Mouse (Mus musculus): Measurements from ENCODE around the gene Med27. TPM values are rescaled to one million over a fixed set of nuclear protein-coding genes. Genes with fewer than 3 reads are reported as not detected.

The Med27 gene
- polyA plus RNA-seq, 1 experiment from 2014 or later = 65.9 TPM

DNA sequence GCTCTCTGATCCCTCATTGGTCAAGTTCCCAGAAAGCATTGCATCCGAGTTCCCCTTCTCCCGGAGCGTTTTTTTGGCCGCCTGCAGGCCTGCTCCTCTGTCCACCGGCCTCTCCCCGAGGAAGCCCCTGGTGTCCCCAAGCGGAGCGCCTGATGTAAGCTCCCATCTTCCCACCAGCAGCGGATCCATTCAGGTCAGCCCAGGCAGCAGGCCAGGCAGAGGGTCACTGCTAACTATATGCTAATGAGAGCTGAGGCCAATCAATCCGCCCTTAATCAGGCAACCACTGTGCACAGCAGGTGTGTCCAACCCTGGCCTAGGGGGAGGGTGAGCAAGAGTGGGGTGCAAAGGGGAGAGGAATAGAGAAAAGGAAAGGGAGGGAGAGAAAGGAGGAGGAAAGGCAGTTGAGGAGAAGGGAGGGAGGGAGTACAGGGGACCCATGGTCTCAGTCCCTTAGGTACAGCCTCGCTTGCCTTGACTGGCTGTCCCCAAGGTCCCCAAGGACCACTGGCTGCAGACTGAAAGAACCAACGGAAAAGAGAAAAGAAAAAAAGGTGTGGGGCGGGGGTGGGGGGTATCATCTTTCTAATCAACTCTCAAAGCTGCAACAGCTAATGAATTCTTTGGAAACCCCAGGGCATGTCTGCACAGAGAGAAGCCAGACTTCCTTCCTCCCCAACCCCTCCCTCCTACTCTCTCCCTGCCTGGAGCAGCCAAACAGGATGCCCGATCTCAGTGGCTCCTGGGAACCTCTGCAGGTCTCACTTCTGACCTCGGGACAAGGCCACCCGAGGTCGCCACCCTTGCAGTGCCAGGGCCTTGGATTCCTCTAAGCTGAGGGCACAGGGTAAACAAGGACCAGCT is 219.2 kb downstream of the Med27 start:
- peaks cover 9% of the 10 kb centered on the region for H3K4me1 ChIP-seq (replicated peaks; ENCODE audit: control insufficient read depth, insufficient read depth, low read length)
- H3K4me2 ChIP-seq (ENCODE audit: low read depth, low read length, severe bottlenecking) = peak overlapping the region; percentile 8; the same call in 1 of the 2 replicates
- no peaks in the 10 kb centered on the region for H3K36me3 ChIP-seq (ENCODE audit: control insufficient read depth, insufficient read depth, low read length)
- H3K27me3 ChIP-seq (ENCODE audit: control insufficient read depth, insufficient read depth, low read length) = no peaks in the 10 kb centered on the region
- H3K27ac ChIP-seq (ENCODE audit: low read depth, low read length) = no peak overlapping the region
- no peaks in the 10 kb centered on the region for H3K9me3 ChIP-seq (ENCODE audit: control insufficient read depth, low read length)
- 3% methylated on average over 17 of the region's 17 CpGs for WGBS
- H3K4me3 ChIP-seq (ENCODE audit: low read depth, low read length) = no peak overlapping the region
- ATAC-seq (replicated peaks; ENCODE audit: low FRiP score) = no peak
- DNase-seq (ENCODE audit: low spot score) = no peak
- no peak overlapping the region for H3K9ac ChIP-seq (ENCODE audit: low read length)

DNA sequence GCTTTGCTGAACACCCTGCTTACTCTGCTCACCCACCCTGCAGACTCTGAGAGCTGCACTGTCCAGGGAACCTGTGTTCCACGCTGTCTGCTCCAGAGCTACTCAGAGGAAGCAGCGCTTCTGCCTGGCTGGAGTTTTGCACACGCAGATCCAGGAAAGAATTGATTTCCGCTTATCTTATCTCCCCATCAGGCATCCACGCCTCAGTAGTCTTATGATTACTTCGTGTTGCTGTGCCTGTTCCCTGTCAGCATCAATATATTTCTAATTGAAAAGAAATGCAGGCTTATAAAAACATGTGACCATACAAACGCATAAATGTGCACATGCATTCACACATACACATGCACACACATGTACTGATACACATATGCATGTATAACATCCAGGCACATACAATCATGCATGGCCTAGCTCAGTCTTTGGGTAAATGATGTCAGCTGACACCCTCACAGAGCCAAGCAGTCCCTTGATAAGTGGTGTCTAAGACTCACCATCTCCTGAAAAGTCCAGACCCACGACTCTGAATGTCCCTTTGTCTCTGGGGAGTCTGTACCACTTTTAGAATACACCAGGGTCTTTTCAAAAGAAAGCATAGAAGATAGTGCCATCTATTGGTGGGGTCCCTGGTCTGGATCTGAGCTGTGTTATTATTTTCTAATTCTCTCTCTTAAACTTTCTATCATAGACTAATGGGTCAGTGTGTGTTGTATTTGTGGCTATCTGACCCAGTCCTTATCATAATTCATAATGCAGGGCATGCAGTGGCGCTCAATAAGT is 225.5 kb downstream of the Med27 start:
- DNase-seq (ENCODE audit: low spot score) = no peak
- H3K4me3 ChIP-seq (ENCODE audit: low read depth, low read length) = no peak overlapping the region
- no peak overlapping the region for H3K4me2 ChIP-seq (ENCODE audit: low read depth, low read length, severe bottlenecking)
- H3K9me3 ChIP-seq (ENCODE audit: control insufficient read depth, low read length) = no peaks in the 10 kb centered on the region
- H3K27me3 ChIP-seq (ENCODE audit: control insufficient read depth, insufficient read depth, low read length) = no peaks in the 10 kb centered on the region
- H3K27ac ChIP-seq (ENCODE audit: low read depth, low read length) = no peak overlapping the region
- 78% methylated on average over 9 of the region's 9 CpGs for WGBS
- peaks cover 6% of the 10 kb centered on the region for H3K4me1 ChIP-seq (replicated peaks; ENCODE audit: control insufficient read depth, insufficient read depth, low read length)
- no peak overlapping the region for H3K9ac ChIP-seq (ENCODE audit: low read length)
- no peaks in the 10 kb centered on the region for H3K36me3 ChIP-seq (ENCODE audit: control insufficient read depth, insufficient read depth, low read length)
- no peak for ATAC-seq (replicated peaks; ENCODE audit: low FRiP score)

DNA sequence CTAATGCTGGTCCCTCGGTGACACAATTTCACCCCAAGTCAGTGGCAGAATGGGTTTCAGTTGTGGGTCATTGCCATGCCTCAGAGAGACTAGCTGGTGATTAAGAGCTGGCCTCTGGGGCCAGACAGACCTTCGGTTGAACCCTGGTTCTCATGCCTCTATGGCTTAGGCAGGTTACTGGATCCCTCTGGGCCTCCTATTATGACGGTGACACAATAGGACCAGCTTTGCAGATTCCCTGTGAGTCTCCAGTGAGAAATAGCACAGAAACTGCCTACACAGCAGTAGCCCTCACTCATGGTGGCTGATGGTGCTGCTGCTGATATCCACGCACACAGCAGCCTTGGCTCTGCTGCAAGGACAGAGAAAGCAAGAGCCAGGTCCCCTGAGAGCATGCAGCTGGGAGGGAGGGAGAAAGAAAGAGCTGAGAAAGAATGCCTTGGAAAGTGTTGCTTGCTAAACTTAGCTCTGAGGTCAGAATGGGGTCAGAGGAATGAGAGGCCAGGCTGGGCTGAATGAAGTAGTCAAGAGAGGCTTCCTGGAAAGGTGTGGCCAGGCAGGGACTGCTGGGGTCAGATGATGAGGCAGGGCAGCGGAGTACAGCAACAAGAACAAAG is 226.3 kb downstream of the Med27 start:
- Histone ChIP-seq H3K4me2 (ENCODE audit: low read depth, low read length, severe bottlenecking) (no peak overlapping the region), H3K9me3 (ENCODE audit: control insufficient read depth, low read length) (no peaks in the 10 kb centered on the region), H3K27ac (ENCODE audit: low read depth, low read length) (no peak overlapping the region), H3K4me3 (ENCODE audit: low read depth, low read length) (no peak overlapping the region), H3K9ac (ENCODE audit: low read length) (no peak overlapping the region), H3K27me3 (ENCODE audit: control insufficient read depth, insufficient read depth, low read length) (no peaks in the 10 kb centered on the region), H3K36me3 (ENCODE audit: control insufficient read depth, insufficient read depth, low read length) (no peaks in the 10 kb centered on the region), H3K4me1 (replicated peaks; ENCODE audit: control insufficient read depth, insufficient read depth, low read length) (peaks cover 6% of the 10 kb centered on the region)
- ATAC-seq (replicated peaks; ENCODE audit: low FRiP score) (no peak), DNase-seq (ENCODE audit: low spot score) (no peak)
- WGBS = 29% methylated on average over 5 of the region's 5 CpGs

DNA sequence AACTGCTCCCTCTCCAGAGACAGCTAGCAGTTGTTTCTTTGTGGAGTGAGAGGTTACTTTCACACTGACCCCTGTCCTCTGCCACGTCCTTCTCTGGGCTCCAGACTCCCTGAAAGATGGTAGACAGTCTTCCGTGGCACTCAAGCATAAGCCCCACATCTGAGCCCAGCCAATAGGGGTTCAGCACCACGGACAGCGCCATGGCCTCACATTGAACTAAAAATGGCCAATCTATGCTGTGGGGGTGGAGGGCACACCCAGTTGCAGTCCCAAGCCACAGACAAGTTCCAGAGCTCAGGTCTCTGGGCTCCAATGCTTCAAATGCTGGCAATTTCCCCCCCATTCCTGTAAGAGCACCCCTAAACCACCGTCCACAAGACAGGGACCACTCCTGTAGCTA is 227.0 kb downstream of the Med27 start:
- Histone ChIP-seq H3K9me3 (ENCODE audit: control insufficient read depth, low read length) (no peaks in the 10 kb centered on the region), H3K9ac (ENCODE audit: low read length) (no peak overlapping the region), H3K4me1 (replicated peaks; ENCODE audit: control insufficient read depth, insufficient read depth, low read length) (peaks cover 6% of the 10 kb centered on the region), H3K27ac (ENCODE audit: low read depth, low read length) (no peak overlapping the region), H3K4me2 (ENCODE audit: low read depth, low read length, severe bottlenecking) (no peak overlapping the region), H3K4me3 (ENCODE audit: low read depth, low read length) (no peak overlapping the region), H3K36me3 (ENCODE audit: control insufficient read depth, insufficient read depth, low read length) (no peaks in the 10 kb centered on the region), H3K27me3 (ENCODE audit: control insufficient read depth, insufficient read depth, low read length) (no peaks in the 10 kb centered on the region)
- WGBS = 6% methylated on average over 5 of the region's 5 CpGs
- ATAC-seq (replicated peaks; ENCODE audit: low FRiP score) (no peak), DNase-seq (ENCODE audit: low spot score) (peak; percentile 88)

- no peak overlapping the region; the same call in 1 of the 2 replicates for H3K9ac ChIP-seq (ENCODE audit: low read length)
- 0 out of 2 replicates have a peak overlapping the region, but pooled peaks have one; percentile 11 for H3K4me2 ChIP-seq (ENCODE audit: low read depth, low read length, severe bottlenecking)
- no peaks in the 10 kb centered on the region for H3K9me3 ChIP-seq (ENCODE audit: control insufficient read depth, low read length)
- ATAC-seq (replicated peaks; ENCODE audit: low FRiP score) = no peak
- DNase-seq (ENCODE audit: low spot score) = no peak
- H3K4me1 ChIP-seq (replicated peaks; ENCODE audit: control insufficient read depth, insufficient read depth, low read length) = peaks cover 6% of the 10 kb centered on the region
- H3K4me3 ChIP-seq (ENCODE audit: low read depth, low read length) = no peak overlapping the region
- no peaks in the 10 kb centered on the region for H3K36me3 ChIP-seq (ENCODE audit: control insufficient read depth, insufficient read depth, low read length)
- WGBS = 7% methylated on average over 11 of the region's 11 CpGs
- no peaks in the 10 kb centered on the region for H3K27me3 ChIP-seq (ENCODE audit: control insufficient read depth, insufficient read depth, low read length)
- 0 out of 2 replicates have a peak overlapping the region, but pooled peaks have one; percentile 6 for H3K27ac ChIP-seq (ENCODE audit: low read depth, low read length)
Observed at GRCm38 (mm10) chr2:29574187-29574586, 227.6 kb downstream of the Med27 start.

Small RNA genes within 50 kb of the gene (microRNA-seq; reads per million reads assigned to microRNA genes)
- gene Mir133c (ENCODE audit: insufficient number of aligned reads) = not detected

Other genes with a start within 250 kb of the Med27 start
- gene Setx, start 222.6 kb upstream of the Med27 start, polyA plus RNA-seq (2014; fragmentation: Nextera tagmentation; extraction: Ambion mirVana) = 11.2 and 12.2 TPM in 2 replicates
- gene Ntng2, start 93.8 kb upstream of the Med27 start, polyA plus RNA-seq (2014; fragmentation: Nextera tagmentation; extraction: Ambion mirVana) = 1.6 and 2.4 TPM in 2 replicates